Mouse (Mus musculus) midbrain, embryonic 12.5 days (tissue): ENCODE data around the gene Adamts6. TPM values are rescaled to one million over a fixed set of nuclear protein-coding genes. Genes with fewer than 3 reads are reported as not detected.

Source experiments
- polyA plus RNA-seq: library from polyadenylated mRNA; unstranded; fragments of >200 nt; fragmentation: Nextera tagmentation; extraction: Ambion mirVana; gene quantifications from 2 replicates; pipeline ENCODE4 v1.2.1, GENCODE M21; 2016

Adamts6 gene
- polyA plus RNA-seq, 1 experiment from 2014 or later = 4.6 TPM

Other genes starting within 250 kb of the Adamts6 start
- 27.4 and 28.0 TPM in 2 replicates for gene Nln, start 178.2 kb upstream of the Adamts6 start, polyA plus RNA-seq
- 26.8 and 27.1 TPM in 2 replicates for gene Sgtb, start 178.1 kb upstream of the Adamts6 start, polyA plus RNA-seq
- 78.4 and 84.9 TPM in 2 replicates for gene Trappc13, start 109.4 kb upstream of the Adamts6 start, polyA plus RNA-seq
- gene Trim23, start 109.0 kb upstream of the Adamts6 start, polyA plus RNA-seq = 28.6 and 30.9 TPM in 2 replicates
- 64.0 and 68.2 TPM in 2 replicates for gene Cenpk, start 59.2 kb upstream of the Adamts6 start, polyA plus RNA-seq
- gene Ppwd1, start 59.0 kb upstream of the Adamts6 start, polyA plus RNA-seq = 13.2 and 13.6 TPM in 2 replicates